Mouse (Mus musculus): ENCODE data around the gene Hax1. TPM values are rescaled to one million over a fixed set of nuclear protein-coding genes. Genes with fewer than 3 reads are reported as not detected.

The Hax1 gene
- polyA plus RNA-seq, 1 experiment from 2014 or later = 114 TPM

GRCm38 (mm10) chr3:89965557-89965956 is 33.0 kb downstream of the Hax1 start:
- ATAC-seq (ENCODE audit: low FRiP score, low TSS enrichment) (no peak), DNase-seq (no peak)
- no peak overlapping the region for H3K9ac ChIP-seq (replicated peaks; ENCODE audit: low read length)
- no peak overlapping the region for H3K27ac ChIP-seq (replicated peaks; ENCODE audit: low read depth, low read length)
- no peak overlapping the region for H3K4me2 ChIP-seq (ENCODE audit: low read length)
- no peaks in the 10 kb centered on the region for H3K27me3 ChIP-seq (ENCODE audit: control insufficient read depth, insufficient read depth, low read length)
- no peak overlapping the region for H3K4me3 ChIP-seq (replicated peaks; ENCODE audit: low read depth, low read length)
- no peaks in the 10 kb centered on the region for H3K36me3 ChIP-seq (ENCODE audit: control insufficient read depth, insufficient read depth, low read length)
- no peaks in the 10 kb centered on the region for H3K9me3 ChIP-seq (ENCODE audit: control insufficient read depth, low read length)
- peaks cover 34% of the 10 kb centered on the region for H3K4me1 ChIP-seq (ENCODE audit: control insufficient read depth, insufficient read depth, low read length)
- 98% methylated on average over 8 of the region's 8 CpGs for WGBS

GRCm38 (mm10) chr3:89963926-89964739 is 34.4 kb downstream of the Hax1 start:
- Histone ChIP-seq H3K4me3 (replicated peaks; ENCODE audit: low read depth, low read length) (peak overlapping the region; percentile 97), H3K4me1 (ENCODE audit: control insufficient read depth, insufficient read depth, low read length) (peaks cover 44% of the 10 kb centered on the region), H3K36me3 (ENCODE audit: control insufficient read depth, insufficient read depth, low read length) (no peaks in the 10 kb centered on the region), H3K9me3 (ENCODE audit: control insufficient read depth, low read length) (no peaks in the 10 kb centered on the region), H3K4me2 (ENCODE audit: low read length) (peak overlapping the region; percentile 91), H3K9ac (replicated peaks; ENCODE audit: low read length) (peak overlapping the region; percentile 84), H3K27me3 (ENCODE audit: control insufficient read depth, insufficient read depth, low read length) (no peaks in the 10 kb centered on the region), H3K27ac (replicated peaks; ENCODE audit: low read depth, low read length) (peak overlapping the region; percentile 93)
- 33% methylated on average over 22 of the region's 22 CpGs for WGBS
- DNase-seq (peak; percentile 86), ATAC-seq (ENCODE audit: low FRiP score, low TSS enrichment) (no peak)

GRCm38 (mm10) chr3:89963221-89963763 is 35.3 kb downstream of the Hax1 start, which contains the start of gene Atp8b2:
TSS of gene Atp8b2 (minus strand) at chr3:89963508.
- peak; percentile 77 for ATAC-seq (ENCODE audit: low FRiP score, low TSS enrichment)
- H3K36me3 ChIP-seq (ENCODE audit: control insufficient read depth, insufficient read depth, low read length) = peaks cover 6% of the 10 kb centered on the region
- peak within 1 kb of the TSS; percentile 84 for H3K9ac ChIP-seq (replicated peaks; ENCODE audit: low read length)
- H3K4me1 ChIP-seq (ENCODE audit: control insufficient read depth, insufficient read depth, low read length) = peaks cover 44% of the 10 kb centered on the region
- peak; percentile 90 for DNase-seq
- WGBS = under 1% methylated on average over 35 of the region's 35 CpGs
- H3K4me2 ChIP-seq (ENCODE audit: low read length) = peak within 1 kb of the TSS; percentile 91
- peak within 1 kb of the TSS; percentile 97 for H3K4me3 ChIP-seq (replicated peaks; ENCODE audit: low read depth, low read length)
- H3K9me3 ChIP-seq (ENCODE audit: control insufficient read depth, low read length) = no peaks in the 10 kb centered on the region
- H3K27me3 ChIP-seq (ENCODE audit: control insufficient read depth, insufficient read depth, low read length) = no peaks in the 10 kb centered on the region
- peak within 1 kb of the TSS; percentile 93 for H3K27ac ChIP-seq (replicated peaks; ENCODE audit: low read depth, low read length)

- Histone ChIP-seq H3K27ac (replicated peaks; ENCODE audit: low read depth, low read length) (peak overlapping the region; percentile 93), H3K4me2 (ENCODE audit: low read length) (peak overlapping the region; percentile 91), H3K4me3 (replicated peaks; ENCODE audit: low read depth, low read length) (peak overlapping the region; percentile 97), H3K4me1 (ENCODE audit: control insufficient read depth, insufficient read depth, low read length) (peaks cover 44% of the 10 kb centered on the region), H3K9me3 (ENCODE audit: control insufficient read depth, low read length) (no peaks in the 10 kb centered on the region), H3K27me3 (ENCODE audit: control insufficient read depth, insufficient read depth, low read length) (no peaks in the 10 kb centered on the region), H3K36me3 (ENCODE audit: control insufficient read depth, insufficient read depth, low read length) (peaks cover 11% of the 10 kb centered on the region), H3K9ac (replicated peaks; ENCODE audit: low read length) (peak overlapping the region; percentile 84)
- WGBS = 2% methylated on average over 30 of the region's 30 CpGs
- DNase-seq (no peak), ATAC-seq (ENCODE audit: low FRiP score, low TSS enrichment) (no peak; the same call in 1 of the 2 replicates)
These were observed 35.8 kb downstream of the Hax1 start for GRCm38 (mm10) chr3:89962751-89963220.

GRCm38 (mm10) chr3:89962059-89962750 is 36.4 kb downstream of the Hax1 start:
- DNase-seq (peak; percentile 35), ATAC-seq (ENCODE audit: low FRiP score, low TSS enrichment) (no peak)
- H3K9me3 ChIP-seq (ENCODE audit: control insufficient read depth, low read length) = no peaks in the 10 kb centered on the region
- H3K27ac ChIP-seq (replicated peaks; ENCODE audit: low read depth, low read length) = peak overlapping the region; percentile 93
- peaks cover 44% of the 10 kb centered on the region for H3K4me1 ChIP-seq (ENCODE audit: control insufficient read depth, insufficient read depth, low read length)
- WGBS = 8% methylated on average over 14 of the region's 14 CpGs
- H3K36me3 ChIP-seq (ENCODE audit: control insufficient read depth, insufficient read depth, low read length) = peaks cover 17% of the 10 kb centered on the region
- peak overlapping the region; percentile 97 for H3K4me3 ChIP-seq (replicated peaks; ENCODE audit: low read depth, low read length)
- H3K4me2 ChIP-seq (ENCODE audit: low read length) = peak overlapping the region; percentile 91
- peak overlapping the region; percentile 84 for H3K9ac ChIP-seq (replicated peaks; ENCODE audit: low read length)
- no peaks in the 10 kb centered on the region for H3K27me3 ChIP-seq (ENCODE audit: control insufficient read depth, insufficient read depth, low read length)

- WGBS = 56% methylated on average over 4 of the region's 4 CpGs
These were observed 37.1 kb downstream of the Hax1 start for GRCm38 (mm10) chr3:89961436-89961835.

GRCm38 (mm10) chr3:89960469-89960868 is 38.1 kb downstream of the Hax1 start:
- peak overlapping the region; percentile 65 for H3K9ac ChIP-seq (replicated peaks; ENCODE audit: low read length)
- peak overlapping the region; percentile 46 for H3K27ac ChIP-seq (replicated peaks; ENCODE audit: low read depth, low read length)
- under 1% methylated on average over 30 of the region's 30 CpGs for WGBS
- peak; percentile 96 for DNase-seq
- peaks cover 44% of the 10 kb centered on the region for H3K4me1 ChIP-seq (ENCODE audit: control insufficient read depth, insufficient read depth, low read length)
- no peaks in the 10 kb centered on the region for H3K27me3 ChIP-seq (ENCODE audit: control insufficient read depth, insufficient read depth, low read length)
- H3K4me2 ChIP-seq (ENCODE audit: low read length) = peak overlapping the region; percentile 91
- no peaks in the 10 kb centered on the region for H3K9me3 ChIP-seq (ENCODE audit: control insufficient read depth, low read length)
- H3K4me3 ChIP-seq (replicated peaks; ENCODE audit: low read depth, low read length) = peak overlapping the region; percentile 97
- peak; percentile 92 for ATAC-seq (ENCODE audit: low FRiP score, low TSS enrichment)
- H3K36me3 ChIP-seq (ENCODE audit: control insufficient read depth, insufficient read depth, low read length) = peaks cover 34% of the 10 kb centered on the region

More at GRCm38 (mm10) chr3:89961436-89961835, 37.1 kb downstream of the Hax1 start:
- no peak overlapping the region; the same call in 1 of the 2 replicates for H3K9ac ChIP-seq (replicated peaks; ENCODE audit: low read length)
- no peaks in the 10 kb centered on the region for H3K27me3 ChIP-seq (ENCODE audit: control insufficient read depth, insufficient read depth, low read length)
- peak overlapping the region; percentile 91 for H3K4me2 ChIP-seq (ENCODE audit: low read length)
- no peaks in the 10 kb centered on the region for H3K9me3 ChIP-seq (ENCODE audit: control insufficient read depth, low read length)
- H3K36me3 ChIP-seq (ENCODE audit: control insufficient read depth, insufficient read depth, low read length) = peaks cover 24% of the 10 kb centered on the region
- H3K4me1 ChIP-seq (ENCODE audit: control insufficient read depth, insufficient read depth, low read length) = peaks cover 44% of the 10 kb centered on the region
- ATAC-seq (ENCODE audit: low FRiP score, low TSS enrichment) (no peak), DNase-seq (no peak)
- H3K27ac ChIP-seq (replicated peaks; ENCODE audit: low read depth, low read length) = peak overlapping the region; percentile 46; the same call in 1 of the 2 replicates
- peak overlapping the region; percentile 97 for H3K4me3 ChIP-seq (replicated peaks; ENCODE audit: low read depth, low read length)

GRCm38 (mm10) chr3:89959435-89959834 is 39.1 kb downstream of the Hax1 start:
- H3K36me3 ChIP-seq (ENCODE audit: control insufficient read depth, insufficient read depth, low read length) = peaks cover 43% of the 10 kb centered on the region
- ATAC-seq (ENCODE audit: low FRiP score, low TSS enrichment) (no peak), DNase-seq (peak; percentile 36)
- no peak overlapping the region for H3K27ac ChIP-seq (replicated peaks; ENCODE audit: low read depth, low read length)
- peaks cover 36% of the 10 kb centered on the region for H3K4me1 ChIP-seq (ENCODE audit: control insufficient read depth, insufficient read depth, low read length)
- H3K4me2 ChIP-seq (ENCODE audit: low read length) = peak overlapping the region; percentile 91
- no peaks in the 10 kb centered on the region for H3K9me3 ChIP-seq (ENCODE audit: control insufficient read depth, low read length)
- peak overlapping the region; percentile 97; the same call in 1 of the 2 replicates for H3K4me3 ChIP-seq (replicated peaks; ENCODE audit: low read depth, low read length)
- 64% methylated on average over 4 of the region's 4 CpGs for WGBS
- no peaks in the 10 kb centered on the region for H3K27me3 ChIP-seq (ENCODE audit: control insufficient read depth, insufficient read depth, low read length)
- no peak overlapping the region; the same call in 1 of the 2 replicates for H3K9ac ChIP-seq (replicated peaks; ENCODE audit: low read length)
